Mouse (Mus musculus): ENCODE measurements at regions not wholly inside any gene's neighbourhood (a gene's known extent, or its start where the extent isn't known, plus 50 kb on each side); places are given as distances from the start of the nearest gene placed in this dataset.

GRCm38 (mm10) chr11:114218732-114219506 is 152.1 kb upstream of the Sdk2 start:
- TF ChIP-seq ZNF384 (IDR thresholded peaks at IDR 0.05; ENCODE audit: low read depth, low read length) (no peak), MAFK (IDR thresholded peaks at IDR 0.05; ENCODE audit: insufficient read depth, low read depth, low read length) (no peak), ZC3H11A (IDR thresholded peaks at IDR 0.05; ENCODE audit: borderline replicate concordance, low read depth, low read length) (no peak), HCFC1 (IDR thresholded peaks at IDR 0.05; ENCODE audit: borderline replicate concordance, insufficient read depth, low read length) (no peak)

All from ES-E14 (cell line).